Mouse (Mus musculus): ENCODE results near the gene Aif1. TPM values are rescaled to one million over a fixed set of nuclear protein-coding genes. Genes with fewer than 3 reads are reported as not detected.
A peak's percentile ranks its signal among the peaks of the same experiment; 100 is the strongest.

Aif1 gene
- polyA plus RNA-seq, 1 experiment: not detected

DNA sequence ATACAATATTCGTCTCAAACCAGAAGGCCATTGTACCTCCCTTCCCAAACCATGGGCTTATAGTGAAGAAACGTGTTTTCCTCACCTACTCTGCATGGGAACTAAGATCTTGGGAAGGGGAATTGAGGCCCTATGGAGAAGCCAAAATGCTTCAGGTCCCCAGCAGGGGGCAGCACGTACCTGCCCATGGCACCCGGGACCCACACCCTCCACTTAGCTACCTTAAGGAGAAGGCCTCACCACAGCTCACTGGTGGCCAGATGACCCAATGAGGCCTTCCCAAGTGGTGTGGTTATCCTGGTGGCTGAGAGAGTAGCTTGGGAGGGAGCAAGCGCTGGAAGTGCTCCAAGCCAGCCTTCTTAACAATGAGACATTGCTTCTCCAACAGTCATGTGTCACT, 2.7 kb upstream of the Aif1 start:
- TF ChIP-seq CTCF (IDR thresholded peaks at IDR 0.05; ENCODE audit: control insufficient read depth, insufficient read depth, insufficient read length) (peak; percentile 80), FOSL1 (IDR thresholded peaks at IDR 0.05; ENCODE audit: insufficient read depth, low read length, poor library complexity, severe bottlenecking) (no peak)
- Histone ChIP-seq H3K79me3 (ENCODE audit: low read depth) (no peaks in the 10 kb centered on the region), H3K79me2 (ENCODE audit: control insufficient read depth, insufficient read depth) (no peaks in the 10 kb centered on the region), H3K4me3 (ENCODE audit: insufficient read depth, poor library complexity, severe bottlenecking) (no peak overlapping the region), H3K36me3 (ENCODE audit: control insufficient read depth, insufficient read depth) (no peaks in the 10 kb centered on the region), H3ac (ENCODE audit: control insufficient read depth, insufficient read length, low read depth) (no peak overlapping the region), H3K27me3 (ENCODE audit: control insufficient read depth, insufficient read depth, insufficient read length) (no peaks in the 10 kb centered on the region)

- Histone ChIP-seq H3K36me3 (ENCODE audit: control insufficient read depth, insufficient read depth) (no peaks in the 10 kb centered on the region), H3ac (ENCODE audit: control insufficient read depth, insufficient read length, low read depth) (no peak overlapping the region), H3K79me2 (ENCODE audit: control insufficient read depth, insufficient read depth) (no peaks in the 10 kb centered on the region), H3K79me3 (ENCODE audit: low read depth) (no peaks in the 10 kb centered on the region), H3K4me3 (ENCODE audit: insufficient read depth, poor library complexity, severe bottlenecking) (no peak overlapping the region), H3K27me3 (ENCODE audit: control insufficient read depth, insufficient read depth, insufficient read length) (no peaks in the 10 kb centered on the region)
- TF ChIP-seq USF1 (IDR thresholded peaks at IDR 0.05; ENCODE audit: low read depth): no peak
- no peak for TF ChIP-seq MYOD1 (IDR thresholded peaks at IDR 0.05; ENCODE audit: control insufficient read depth, insufficient read length, low read depth)
- no peak for TF ChIP-seq FOSL1 (IDR thresholded peaks at IDR 0.05; ENCODE audit: insufficient read depth, low read length, poor library complexity, severe bottlenecking)
- TF ChIP-seq CEBPB (IDR thresholded peaks at IDR 0.05; ENCODE audit: low read depth): no peak
- TF ChIP-seq CTCF (IDR thresholded peaks at IDR 0.05; ENCODE audit: control insufficient read depth, insufficient read depth, insufficient read length): no peak
- no peak for TF ChIP-seq MAX (IDR thresholded peaks at IDR 0.05)
- no peak for TF ChIP-seq MYOG (IDR thresholded peaks at IDR 0.05; ENCODE audit: control insufficient read depth, extremely low read depth, insufficient read length)
Observed at GRCm38 (mm10) chr17:35175382-35175781, 486 bp downstream of the Aif1 start.

GRCm38 (mm10) chr17:35174201-35174977, 1.5 kb downstream of the Aif1 start:
- Histone ChIP-seq H3K79me2 (ENCODE audit: control insufficient read depth, insufficient read depth) (no peaks in the 10 kb centered on the region), H3K79me3 (ENCODE audit: low read depth) (no peaks in the 10 kb centered on the region), H3K4me3 (ENCODE audit: insufficient read depth, poor library complexity, severe bottlenecking) (no peak overlapping the region), H3K27me3 (ENCODE audit: control insufficient read depth, insufficient read depth, insufficient read length) (no peaks in the 10 kb centered on the region), H3K36me3 (ENCODE audit: control insufficient read depth, insufficient read depth) (no peaks in the 10 kb centered on the region), H3ac (ENCODE audit: control insufficient read depth, insufficient read length, low read depth) (no peak overlapping the region)
- no peak for TF ChIP-seq FOSL1 (IDR thresholded peaks at IDR 0.05; ENCODE audit: insufficient read depth, low read length, poor library complexity, severe bottlenecking)
- no peak for TF ChIP-seq CEBPB (IDR thresholded peaks at IDR 0.05; ENCODE audit: low read depth)
- no peak for TF ChIP-seq MAX (IDR thresholded peaks at IDR 0.05)
- no peak for TF ChIP-seq CTCF (IDR thresholded peaks at IDR 0.05; ENCODE audit: control insufficient read depth, insufficient read depth, insufficient read length)
- TF ChIP-seq MYOG (IDR thresholded peaks at IDR 0.05; ENCODE audit: control insufficient read depth, extremely low read depth, insufficient read length): no peak
- TF ChIP-seq MYOD1 (IDR thresholded peaks at IDR 0.05; ENCODE audit: control insufficient read depth, insufficient read length, low read depth): no peak
- TF ChIP-seq USF1 (IDR thresholded peaks at IDR 0.05; ENCODE audit: low read depth): no peak

GRCm38 (mm10) chr17:35173329-35173728, 2.5 kb downstream of the Aif1 start:
- Histone ChIP-seq H3K79me3 (ENCODE audit: low read depth) (no peaks in the 10 kb centered on the region), H3K79me2 (ENCODE audit: control insufficient read depth, insufficient read depth) (no peaks in the 10 kb centered on the region), H3K4me3 (ENCODE audit: insufficient read depth, poor library complexity, severe bottlenecking) (no peak overlapping the region), H3K36me3 (ENCODE audit: control insufficient read depth, insufficient read depth) (no peaks in the 10 kb centered on the region), H3K27me3 (ENCODE audit: control insufficient read depth, insufficient read depth, insufficient read length) (no peaks in the 10 kb centered on the region), H3ac (ENCODE audit: control insufficient read depth, insufficient read length, low read depth) (no peak overlapping the region)
- TF ChIP-seq CEBPB (IDR thresholded peaks at IDR 0.05; ENCODE audit: low read depth): no peak

GRCm38 (mm10) chr17:35172445-35173234, 3.2 kb downstream of the Aif1 start:
- TF ChIP-seq CEBPB (IDR thresholded peaks at IDR 0.05; ENCODE audit: low read depth) (no peak), CTCF (IDR thresholded peaks at IDR 0.05; ENCODE audit: control insufficient read depth, insufficient read depth, insufficient read length) (no peak), MYOG (IDR thresholded peaks at IDR 0.05; ENCODE audit: control insufficient read depth, extremely low read depth, insufficient read length) (no peak), USF1 (IDR thresholded peaks at IDR 0.05; ENCODE audit: low read depth) (no peak), FOSL1 (IDR thresholded peaks at IDR 0.05; ENCODE audit: insufficient read depth, low read length, poor library complexity, severe bottlenecking) (no peak), MYOD1 (IDR thresholded peaks at IDR 0.05; ENCODE audit: control insufficient read depth, insufficient read length, low read depth) (no peak), MAX (IDR thresholded peaks at IDR 0.05) (no peak)
- no peaks in the 10 kb centered on the region for H3K79me2 ChIP-seq (ENCODE audit: control insufficient read depth, insufficient read depth)
- H3K27me3 ChIP-seq (ENCODE audit: control insufficient read depth, insufficient read depth, insufficient read length): no peaks in the 10 kb centered on the region
- H3K36me3 ChIP-seq (ENCODE audit: control insufficient read depth, insufficient read depth): no peaks in the 10 kb centered on the region
- no peaks in the 10 kb centered on the region for H3K79me3 ChIP-seq (ENCODE audit: low read depth)
- no peak overlapping the region for H3K4me3 ChIP-seq (ENCODE audit: insufficient read depth, poor library complexity, severe bottlenecking)
- no peak overlapping the region for H3ac ChIP-seq (ENCODE audit: control insufficient read depth, insufficient read length, low read depth)

Measured in C2C12 (cell line).